Mouse (Mus musculus) layer of hippocampus, adult 9-10 months (tissue): Measurements from ENCODE around the gene Yap1.

Experiments used
- DNase-seq: peaks from one replicate; pipeline ENCODE4 v3.0.0; 2022; ENCODE audit warnings: low spot score

Yap1 gene

DNA sequence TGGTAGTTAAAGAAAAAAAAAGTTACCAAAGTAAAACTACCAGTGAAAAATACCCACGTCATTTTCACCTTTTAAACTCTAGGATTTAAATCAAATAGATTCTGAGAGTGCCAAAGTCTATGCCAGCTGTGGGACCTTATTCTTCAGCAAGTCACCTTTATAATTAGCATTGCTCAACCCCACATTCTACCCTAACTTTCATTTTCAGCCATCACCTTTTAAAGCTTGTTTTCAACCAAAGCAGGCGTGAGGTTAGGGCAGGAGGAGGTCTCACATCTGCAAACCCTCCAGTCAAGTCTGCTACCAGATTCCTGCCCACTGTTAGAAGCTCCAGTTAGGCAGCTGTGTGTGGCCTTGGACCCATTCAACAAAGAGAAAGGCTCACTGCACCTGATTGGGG is 32.4 kb downstream of the Yap1 start:
- no peak for DNase-seq

DNA sequence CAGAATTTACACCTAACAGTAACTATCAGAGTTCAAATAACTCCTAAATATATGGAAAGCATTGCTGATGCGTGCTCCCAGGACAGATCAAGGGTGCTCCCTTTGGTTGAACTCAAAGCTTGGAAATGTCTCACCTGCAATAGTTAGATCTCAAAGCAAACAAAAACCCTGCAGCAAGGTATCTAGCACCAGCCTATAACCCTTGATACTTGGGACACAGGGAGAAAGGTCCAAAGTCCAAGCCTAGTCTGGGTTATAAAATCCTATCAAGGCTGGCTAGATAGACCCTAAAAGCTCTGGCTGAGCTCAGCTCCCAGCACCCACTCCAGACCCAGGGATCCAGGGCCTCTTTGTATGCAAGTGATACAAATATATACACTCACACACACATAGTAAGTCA is 36.4 kb downstream of the Yap1 start:
- DNase-seq, result no peak

DNA sequence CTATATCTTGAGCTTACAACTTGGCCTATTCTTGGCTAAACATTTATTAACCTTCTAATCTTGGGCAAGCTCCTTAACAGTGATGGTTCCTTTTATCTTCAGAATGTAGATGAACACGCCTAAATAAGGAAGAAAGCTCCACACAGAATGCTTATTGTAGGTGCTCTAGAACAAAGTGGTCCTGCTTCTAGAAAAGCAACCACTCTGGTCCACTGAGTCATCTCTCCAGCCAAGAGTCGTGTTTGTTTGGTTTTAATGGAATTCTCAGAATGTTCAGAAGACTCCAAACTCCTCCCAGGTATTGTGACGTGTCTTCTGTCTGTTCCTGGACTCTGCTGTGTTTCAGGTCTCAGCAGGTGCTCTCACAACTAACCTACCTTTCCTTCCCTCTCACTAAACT is 38.8 kb downstream of the Yap1 start:
- no peak for DNase-seq

DNA sequence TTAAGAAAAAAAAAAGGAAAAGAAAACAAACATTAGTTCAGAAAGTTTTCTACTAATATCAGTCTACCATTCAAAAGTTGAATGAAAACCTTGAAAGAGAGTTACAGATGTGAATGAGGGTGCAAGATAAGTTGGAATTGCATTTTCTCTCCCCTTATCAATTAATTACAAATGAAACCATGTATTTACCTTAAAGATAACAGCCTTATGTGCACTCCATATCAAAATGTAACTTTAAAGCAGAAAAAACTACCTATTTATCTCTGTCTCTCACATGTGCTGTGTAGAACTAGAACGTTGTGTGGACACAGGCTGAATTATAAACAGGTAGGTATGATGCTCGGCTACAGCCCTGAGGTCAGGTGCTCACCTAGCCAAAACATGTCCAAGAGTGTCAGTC is 40.5 kb downstream of the Yap1 start:
- DNase-seq, result no peak

DNA sequence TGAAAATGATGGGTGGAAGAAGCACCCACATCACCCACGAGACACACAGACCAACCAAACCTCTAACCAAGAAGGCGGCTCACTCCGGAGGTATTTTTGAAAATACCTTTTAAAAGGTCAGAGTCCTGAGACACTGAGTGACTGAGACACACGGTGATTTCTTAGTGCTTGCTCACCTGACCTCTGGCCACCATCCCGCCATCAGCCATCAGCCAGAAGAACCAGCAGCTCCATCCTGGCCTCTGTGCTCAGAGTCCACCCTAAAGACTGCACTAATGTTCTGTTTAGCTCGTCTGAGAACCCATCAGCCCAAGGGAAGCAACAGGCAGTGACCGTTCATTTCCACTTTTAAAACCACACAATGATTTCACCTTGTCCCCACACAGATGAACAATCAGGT is 41.5 kb downstream of the Yap1 start:
- DNase-seq, result no peak

DNA sequence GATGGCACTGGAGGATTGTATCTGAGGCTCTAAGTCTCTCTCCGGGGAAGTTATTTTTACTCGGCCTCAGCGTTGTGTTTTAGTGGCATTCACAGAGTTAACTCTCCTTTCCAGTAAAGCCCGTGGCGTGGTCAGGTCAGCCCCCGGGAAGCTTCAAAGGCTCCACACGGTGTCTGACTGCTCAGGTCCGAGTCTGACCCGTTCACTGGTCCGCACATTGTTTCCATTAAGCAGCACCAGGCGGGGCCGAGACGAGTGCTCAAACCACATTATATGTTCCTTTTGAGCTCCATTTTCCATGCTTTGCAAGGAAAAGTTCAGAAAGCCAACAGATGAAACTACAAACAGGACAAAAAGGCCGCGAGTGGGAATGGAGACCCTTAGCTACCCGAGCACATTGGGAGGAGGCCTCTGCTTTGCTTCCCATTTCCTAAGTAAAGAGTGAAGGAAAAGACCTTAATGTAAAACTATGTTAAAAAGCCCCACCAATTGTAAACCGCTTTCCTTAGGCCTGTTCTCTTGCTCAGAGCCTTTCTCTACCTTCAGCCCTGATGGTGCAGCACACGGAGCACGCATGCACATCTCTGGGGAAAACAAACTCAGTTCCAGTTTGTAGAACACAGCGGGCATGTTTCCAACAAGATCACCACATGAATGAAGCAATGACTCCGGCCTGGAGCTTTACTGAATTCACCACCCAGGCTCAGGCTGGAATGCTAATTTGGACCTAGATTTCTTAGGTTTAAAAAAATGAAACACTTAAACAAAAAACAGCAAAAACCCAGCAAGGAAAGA is 42.8 kb downstream of the Yap1 start:
- no peak for DNase-seq

DNA sequence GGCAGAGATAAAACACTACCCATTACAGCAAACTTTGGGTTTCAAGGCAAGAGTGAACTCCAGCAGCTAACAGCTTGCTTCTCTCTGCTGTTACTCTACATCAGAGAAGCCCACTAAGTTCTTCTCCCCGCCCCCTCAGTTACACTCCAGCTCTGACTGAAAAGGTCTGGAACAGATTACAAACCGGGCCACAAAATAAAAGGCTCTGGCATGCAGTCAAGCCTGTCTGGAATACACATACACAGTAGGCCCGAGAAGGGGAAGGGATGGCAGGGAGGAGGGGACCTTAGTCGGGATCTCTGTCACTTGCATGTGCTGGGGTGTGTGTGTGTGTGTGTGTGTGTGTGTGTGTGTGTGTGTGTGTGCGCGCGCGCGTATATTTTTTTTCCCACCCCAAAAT is 44.0 kb downstream of the Yap1 start:
- no peak for DNase-seq

DNA sequence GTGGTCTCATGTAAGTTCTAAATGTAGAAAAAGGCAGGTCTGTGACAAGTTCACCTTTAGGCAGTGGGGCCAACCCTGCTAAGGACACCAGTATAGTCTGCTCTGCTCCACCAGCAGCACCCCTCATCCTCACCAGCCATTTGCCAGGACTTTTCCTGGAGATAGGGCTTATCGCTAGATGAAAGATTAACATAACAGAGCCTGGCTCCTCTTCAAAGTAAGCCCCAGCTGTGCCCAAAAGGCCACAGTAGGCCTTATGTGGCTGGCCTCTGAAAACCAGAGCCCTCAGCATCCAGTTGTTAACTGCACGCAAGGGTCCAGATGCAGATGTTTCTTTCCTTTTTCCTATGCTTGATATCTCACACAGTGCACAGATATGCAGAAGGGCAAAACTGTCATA is 45.1 kb downstream of the Yap1 start:
- DNase-seq, result no peak

DNA sequence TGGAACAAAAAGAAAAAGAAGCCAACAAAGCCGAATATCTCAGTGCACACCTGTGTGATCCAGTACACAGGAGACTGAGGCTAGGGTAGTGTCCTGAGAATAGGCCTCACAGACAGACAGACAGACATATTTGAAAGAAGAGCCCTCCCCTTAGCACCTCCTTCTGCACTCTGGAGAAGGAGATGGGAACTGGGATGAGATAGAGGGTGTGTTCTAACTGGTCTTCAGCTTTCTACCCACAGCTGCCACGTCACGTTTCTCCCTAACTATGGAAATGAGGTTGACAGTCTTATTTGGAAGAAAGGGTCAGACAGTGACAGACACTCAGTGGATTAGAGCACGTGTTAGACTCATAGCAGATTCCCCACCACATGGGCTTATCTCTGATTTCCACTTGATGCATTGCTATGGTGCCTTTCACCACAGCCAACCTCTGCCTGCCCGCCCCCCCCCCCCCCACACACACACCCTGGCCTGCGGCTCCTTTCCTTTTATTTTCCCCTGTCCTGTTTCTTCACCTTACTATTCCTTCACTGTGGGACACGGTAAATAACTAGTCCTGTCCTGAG is 46.3 kb downstream of the Yap1 start:
- no peak for DNase-seq

DNA sequence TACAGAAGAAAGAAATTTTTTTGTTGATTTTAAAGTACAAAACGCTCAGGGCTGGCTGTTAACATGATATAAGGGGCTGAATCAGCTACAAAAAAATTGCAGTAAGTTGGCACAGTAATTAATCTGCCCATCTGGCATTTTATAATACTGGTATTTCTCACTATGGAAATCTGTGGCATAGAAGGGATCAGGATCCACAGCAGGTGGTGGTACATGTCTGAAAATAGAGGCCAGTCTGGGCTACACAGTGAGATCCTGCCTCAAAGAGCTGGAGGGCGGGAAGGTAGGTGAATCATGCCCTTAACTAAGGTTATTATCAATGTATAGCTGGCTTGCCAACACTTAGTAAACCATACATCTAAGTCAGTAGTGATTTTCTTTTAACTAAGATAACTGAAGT is 47.0 kb downstream of the Yap1 start:
- DNase-seq, result no peak

DNA sequence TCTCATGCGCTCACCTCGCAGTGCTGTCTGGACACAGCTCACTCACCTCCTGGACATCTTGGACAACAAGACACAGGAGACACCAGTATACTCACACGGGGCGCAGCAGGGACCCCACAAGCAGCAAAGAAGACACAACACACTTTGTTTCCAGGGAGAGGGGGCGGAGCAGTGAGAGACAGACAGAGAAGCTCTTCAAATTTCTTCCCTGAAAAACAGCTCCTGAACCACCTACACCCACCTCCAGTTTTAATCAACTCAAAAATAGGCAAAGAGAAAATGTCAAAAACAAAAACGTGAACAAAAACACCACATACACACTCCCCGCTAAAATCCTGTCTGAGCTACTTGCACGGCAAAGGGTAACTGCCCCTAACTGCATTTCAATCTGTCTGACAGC is 48.0 kb downstream of the Yap1 start:
- no peak for DNase-seq

DNA sequence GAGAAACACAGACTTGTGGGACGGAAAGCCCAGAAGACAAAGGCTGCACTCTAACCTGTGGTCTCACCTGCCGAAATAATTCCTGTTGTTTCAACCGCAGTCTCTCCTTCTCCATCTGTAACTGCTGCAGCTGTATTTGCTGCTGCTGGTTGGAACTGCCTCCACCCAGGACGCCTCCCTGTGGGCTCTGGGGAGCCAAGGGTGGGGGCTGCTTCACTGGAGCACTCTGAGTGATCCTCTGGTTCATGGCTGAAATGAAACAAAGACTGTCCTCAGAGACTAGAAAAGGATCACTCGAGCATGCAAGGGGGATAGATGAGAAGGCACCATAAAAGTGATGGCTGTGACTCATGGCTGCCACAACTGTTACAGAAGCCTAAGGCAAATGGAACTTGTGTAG is 51.5 kb downstream of the Yap1 start:
- no peak for DNase-seq

DNA sequence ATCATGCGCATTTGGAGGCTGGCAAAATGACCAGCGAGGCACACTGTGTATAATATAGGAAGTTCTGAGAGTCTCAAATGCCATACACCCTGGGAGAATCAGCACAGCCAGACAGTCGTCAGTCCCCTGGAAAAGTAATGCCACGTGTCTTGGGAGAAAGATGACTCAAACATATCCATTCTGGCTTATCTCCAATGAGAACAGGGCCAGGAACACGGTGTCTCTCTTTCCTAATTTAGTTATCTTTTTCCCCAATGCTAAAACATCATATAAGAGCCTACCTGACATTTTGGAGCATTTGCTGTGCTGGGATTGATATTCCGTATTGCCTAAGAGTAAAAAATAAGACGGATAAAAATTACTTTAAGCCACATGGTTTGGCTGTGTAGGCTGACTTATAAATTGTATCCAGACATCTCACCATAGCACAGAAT is 54.2 kb downstream of the Yap1 start:
- DNase-seq, result no peak

DNA sequence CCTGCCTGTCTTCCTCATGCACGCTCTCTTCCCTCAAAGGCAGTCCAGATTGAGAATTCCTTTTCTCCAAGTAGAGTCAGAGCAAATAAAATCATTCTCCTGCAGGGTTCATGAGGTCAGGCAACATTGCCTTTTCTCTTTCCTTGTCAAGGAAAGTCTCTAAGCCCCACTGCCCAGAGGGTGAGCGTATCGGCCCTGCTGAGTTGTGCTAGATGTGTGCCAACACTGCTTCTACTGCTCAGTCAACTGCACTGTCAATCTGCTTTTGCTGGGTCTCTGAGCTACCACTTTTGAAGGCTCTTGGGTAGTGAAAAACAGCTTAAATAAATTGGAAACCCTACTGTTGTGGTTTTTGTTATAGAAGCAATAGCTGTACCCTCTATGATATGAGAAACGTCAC is 56.5 kb downstream of the Yap1 start:
- DNase-seq, result no peak

DNA sequence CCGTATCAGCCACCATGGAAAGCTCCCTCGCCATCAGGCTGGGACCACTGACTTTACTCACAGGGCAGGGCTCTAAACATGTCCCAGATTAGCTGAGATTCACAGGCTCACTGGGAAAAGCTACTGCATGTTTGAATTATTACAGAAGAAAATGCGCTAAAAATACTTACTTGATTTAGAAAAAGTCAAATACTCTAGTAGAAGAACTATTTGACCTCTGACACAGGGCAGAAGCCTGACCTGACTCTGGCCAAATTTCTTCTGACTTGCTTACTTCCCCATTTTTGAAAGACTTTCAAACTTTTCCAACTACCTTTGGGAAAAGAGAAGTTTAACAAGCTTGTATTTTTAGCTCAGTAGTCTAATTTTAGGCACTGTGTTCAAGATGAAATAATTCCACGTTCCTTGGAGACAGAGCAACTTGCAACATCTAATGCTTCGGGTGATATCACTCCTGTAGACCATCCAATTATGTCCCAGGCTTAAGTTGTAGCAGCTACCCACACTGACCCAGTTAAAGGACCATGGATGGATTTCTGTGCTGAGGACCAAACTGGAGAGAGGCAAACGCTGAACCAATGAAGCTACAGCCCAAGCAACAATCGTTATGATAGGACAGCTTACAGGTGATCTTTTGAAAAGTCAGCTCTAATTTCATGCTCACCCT is 60.5 kb downstream of the Yap1 start:
- DNase-seq, result no peak

DNA sequence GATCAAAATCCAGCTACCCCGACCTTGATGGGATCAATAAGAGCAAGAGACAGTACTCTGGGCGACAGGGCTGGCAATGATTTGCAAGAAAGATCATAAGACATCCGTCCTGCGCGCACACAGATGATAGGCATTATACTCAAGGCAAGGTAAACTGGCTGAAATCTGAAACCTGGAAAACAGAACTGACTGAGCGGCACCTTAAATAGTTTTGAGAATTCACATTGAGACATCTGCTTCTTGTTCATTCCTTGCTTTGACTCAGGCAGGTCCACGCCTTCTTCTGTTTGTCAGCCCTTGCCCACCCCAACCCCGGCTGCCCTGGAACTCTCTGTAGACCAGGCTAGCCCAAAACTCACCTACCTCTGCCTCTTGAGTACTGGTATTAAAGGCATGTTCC is 61.7 kb downstream of the Yap1 start:
- DNase-seq, result no peak

DNA sequence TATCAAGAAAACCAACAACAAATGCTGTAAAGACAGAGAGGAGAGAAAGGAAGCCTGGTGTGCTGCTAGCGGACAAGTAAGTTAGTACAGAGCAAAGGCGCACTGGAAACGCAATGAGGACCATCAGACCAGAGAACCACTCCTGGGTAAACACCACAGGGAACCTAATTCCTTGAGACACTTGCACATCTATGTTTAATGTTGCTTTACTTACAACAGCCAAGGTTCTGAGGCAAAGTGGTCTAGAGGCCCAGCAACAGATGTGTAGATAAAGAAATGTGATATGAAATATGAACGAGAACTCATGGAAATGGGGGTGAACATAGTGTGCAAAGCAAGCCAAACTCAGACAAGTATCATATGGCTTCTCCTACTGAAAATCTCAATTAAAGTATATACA is 64.3 kb downstream of the Yap1 start:
- no peak for DNase-seq

DNA sequence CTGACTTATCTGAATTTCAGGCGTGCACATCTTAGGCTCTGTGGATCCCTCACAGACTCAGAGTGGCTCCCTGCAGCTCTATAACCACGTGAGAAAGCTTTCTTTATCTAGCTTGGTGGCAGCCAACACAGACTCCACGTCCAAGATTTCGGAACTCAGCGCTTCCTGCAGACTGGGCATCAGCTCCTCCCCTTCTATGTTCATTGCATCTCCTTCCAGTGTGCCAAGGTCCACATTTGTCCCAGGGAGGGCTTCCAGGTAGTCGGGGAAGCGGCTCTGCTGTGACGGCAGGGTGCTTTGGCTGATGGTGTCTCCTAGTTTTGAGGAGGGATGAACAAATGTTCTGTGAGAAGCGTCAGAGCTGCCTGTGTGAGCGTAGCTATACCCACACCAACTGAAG is 70.0 kb downstream of the Yap1 start:
- DNase-seq, result no peak

DNA sequence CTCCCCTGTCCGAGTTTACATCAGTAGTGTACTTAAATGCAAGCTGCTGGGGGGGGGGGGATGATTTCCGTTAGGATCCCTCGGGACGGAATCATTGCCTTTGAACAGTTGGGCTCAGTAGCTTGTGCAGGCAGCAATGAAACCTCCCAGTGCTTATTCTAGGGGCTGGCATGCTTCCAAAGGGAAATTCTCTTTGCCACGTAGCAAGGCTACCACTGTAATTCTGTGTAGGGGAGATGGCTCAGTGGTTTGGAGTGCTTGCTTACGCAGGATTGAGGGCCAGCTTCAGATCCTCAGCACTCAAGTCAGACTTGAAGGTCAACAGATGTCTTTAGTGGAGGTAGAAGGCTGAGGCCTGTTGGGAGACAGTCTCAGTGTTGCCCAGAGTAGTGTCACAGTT is 74.8 kb downstream of the Yap1 start:
- no peak for DNase-seq

DNA sequence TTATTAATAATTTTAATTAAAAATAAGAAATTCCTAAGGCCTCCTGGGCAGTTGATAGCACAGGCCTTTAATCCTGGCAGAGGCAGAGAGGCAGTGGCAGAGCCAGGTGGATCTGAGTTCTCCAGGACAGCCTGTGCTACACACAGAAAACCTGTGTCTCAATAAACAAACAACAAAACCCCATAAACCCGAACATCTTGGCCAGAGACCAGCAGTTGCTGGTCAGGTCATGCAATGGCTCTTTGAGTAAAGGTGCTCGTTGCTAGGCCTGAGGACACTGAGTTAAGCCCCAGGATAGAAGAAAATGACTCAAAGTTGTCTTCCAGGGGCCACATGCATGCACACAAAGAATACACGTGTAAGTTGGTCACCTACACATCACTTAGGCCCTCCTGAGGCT is 75.5 kb downstream of the Yap1 start:
- no peak for DNase-seq

DNA sequence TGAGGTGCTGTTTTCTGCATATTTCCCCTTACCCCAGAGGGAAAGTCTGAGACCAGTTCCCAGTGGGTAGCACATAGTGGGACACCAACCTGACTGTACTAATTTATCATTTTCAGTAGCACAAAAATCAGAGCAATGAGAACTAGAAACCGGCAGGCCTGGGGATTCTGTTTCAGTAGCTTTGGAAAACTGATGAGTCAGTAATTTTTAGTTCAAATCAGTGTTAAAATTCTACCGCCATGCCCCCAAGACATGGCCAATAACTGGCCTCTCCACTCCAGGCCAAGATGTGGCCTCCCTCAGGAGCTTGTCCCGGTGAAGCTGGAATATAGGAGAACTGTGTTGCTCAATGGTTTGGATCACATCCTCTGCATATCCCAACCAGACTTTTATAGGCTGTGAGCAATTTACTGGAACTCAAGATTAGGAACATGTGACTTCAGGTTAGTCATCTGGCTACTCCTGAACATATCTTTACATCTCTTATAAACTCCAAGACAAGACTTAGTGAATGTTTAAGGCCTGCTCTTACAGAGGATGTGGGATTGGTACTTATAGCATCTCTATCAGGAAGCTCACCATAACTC is 76.1 kb downstream of the Yap1 start:
- no peak for DNase-seq

DNA sequence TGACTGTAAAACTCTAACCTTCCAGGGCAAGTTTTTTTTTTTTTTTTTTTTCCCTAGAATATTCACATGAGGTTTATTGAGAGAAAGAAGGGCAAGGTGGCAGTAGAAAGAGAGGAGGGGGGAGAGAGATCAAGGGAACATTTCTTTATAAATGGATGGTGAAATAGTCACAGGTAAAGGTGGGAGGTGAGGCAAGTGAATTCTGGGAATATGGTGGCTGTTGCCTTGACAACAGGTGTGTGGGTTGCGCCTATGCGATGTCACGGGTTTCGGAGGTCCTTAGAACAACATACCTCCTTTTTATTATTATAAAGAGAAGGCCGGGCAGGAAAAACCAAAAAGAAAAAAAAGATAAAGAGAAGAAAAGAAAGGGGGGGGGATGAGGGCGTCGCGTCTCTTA is 89.5 kb downstream of the Yap1 start:
- no peak for DNase-seq

DNA sequence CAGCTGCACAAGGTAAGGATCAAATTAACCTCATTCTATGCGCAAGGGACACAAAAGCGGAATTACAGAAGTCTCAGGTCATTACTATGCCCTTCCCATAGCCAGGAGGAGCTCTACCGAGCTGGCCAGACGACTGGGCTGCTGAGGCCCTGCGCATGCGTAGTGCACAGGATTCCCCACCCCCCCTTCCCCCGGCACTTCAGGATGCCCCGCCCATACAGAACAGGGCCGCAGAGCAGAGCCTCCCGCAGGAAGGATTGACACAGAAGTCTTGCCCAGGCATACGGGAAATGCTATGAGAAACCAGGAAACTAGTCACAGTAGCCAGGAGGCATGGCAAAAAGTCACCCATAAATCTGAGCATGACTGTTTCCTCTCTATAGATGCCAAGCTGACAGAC is 89.9 kb downstream of the Yap1 start:
- no peak for DNase-seq
